Mouse (Mus musculus): Measurements from ENCODE around the gene Pgap2. TPM values are rescaled to one million over a fixed set of nuclear protein-coding genes. Genes with fewer than 3 reads are reported as not detected.

Gene Pgap2
- total and polyA plus RNA-seq, 3 experiments: 18.3 to 38.5 (median 23.7) TPM

DNA sequence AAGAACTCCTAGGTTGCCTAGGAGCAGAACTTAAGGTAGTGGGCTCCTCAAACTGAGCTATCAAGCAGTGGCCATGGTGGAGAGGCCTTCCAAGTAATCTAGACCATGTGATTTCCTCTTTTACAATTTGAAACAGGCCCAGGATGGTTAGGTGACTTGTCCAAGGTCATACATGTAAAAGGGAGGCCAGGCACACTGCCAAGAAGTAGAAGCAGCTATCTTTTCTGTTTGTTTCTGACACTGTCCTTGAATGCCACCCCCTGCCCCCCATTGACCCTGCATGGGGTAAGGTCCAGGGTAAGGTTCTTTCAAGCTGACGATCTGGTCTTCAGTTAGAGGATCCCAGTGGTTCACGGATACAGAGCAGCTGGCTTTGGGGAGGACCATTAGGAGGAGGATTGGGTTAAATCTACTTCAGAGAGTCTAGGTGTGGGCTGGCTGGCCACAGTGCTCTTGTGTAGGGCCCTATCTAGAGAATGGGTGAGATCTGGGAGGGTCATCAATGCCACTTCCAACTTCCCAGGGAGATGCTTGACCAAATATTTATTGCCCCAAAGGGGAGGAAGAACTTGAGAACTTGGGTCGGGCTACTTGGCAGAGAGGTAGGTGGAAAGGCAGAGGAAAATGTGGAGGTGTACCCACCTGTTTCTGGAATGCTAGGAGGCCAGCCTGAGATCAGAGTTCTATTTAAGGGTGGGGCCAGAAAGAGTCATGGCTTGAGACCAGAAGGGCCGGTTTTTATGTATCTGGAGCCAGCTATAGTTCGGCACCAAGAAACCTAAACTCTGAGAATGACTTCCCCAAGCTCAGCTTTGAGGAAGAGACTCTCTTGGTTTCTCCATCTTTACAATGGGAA lies 14.1 kb downstream of the Pgap2 start:
- dilution Hi-C loops (cut with MboI; ENCODE audit: extremely low pct_ligation_motif_present, extremely low pct_unique_long_range_greater_than_20kb, low sequenced_read_pairs): no loop called here
- no peaks in the 10 kb centered on the region for H3K27me3 ChIP-seq (replicated peaks)
- TF ChIP-seq ZKSCAN1 (IDR thresholded peaks at IDR 0.05; ENCODE audit: borderline replicate concordance, low read depth, low read length) (no peak), USF1 (IDR thresholded peaks at IDR 0.05; ENCODE audit: low read depth, low read length) (no peak), MYC (IDR thresholded peaks at IDR 0.05; ENCODE audit: low read depth, low read length) (no peak), MAFK (IDR thresholded peaks at IDR 0.05; ENCODE audit: insufficient replicate concordance, low read length) (no peak), RAD21 (IDR thresholded peaks at IDR 0.05; ENCODE audit: low read depth, low read length) (no peak), TBP (conservative IDR thresholded peaks at IDR 0.05; ENCODE audit: low read depth, low read length) (no peak), MEF2A (IDR thresholded peaks at IDR 0.05; ENCODE audit: borderline replicate concordance, low read depth, low read length) (no peak), CHD2 (IDR thresholded peaks at IDR 0.05; ENCODE audit: low read length) (no peak), GABPA (IDR thresholded peaks at IDR 0.05; ENCODE audit: insufficient replicate concordance, low read depth, low read length) (no peak), E2F4 (IDR thresholded peaks at IDR 0.05; ENCODE audit: insufficient replicate concordance, low read depth, low read length) (no peak), MAX (IDR thresholded peaks at IDR 0.05; ENCODE audit: low read length) (no peak), MAZ (IDR thresholded peaks at IDR 0.05; ENCODE audit: low read depth, low read length) (no peak), HCFC1 (IDR thresholded peaks at IDR 0.05; ENCODE audit: low read depth, low read length) (no peak)
- H3K79me2 ChIP-seq (replicated peaks; ENCODE audit: control insufficient read depth, extremely low read depth, insufficient read depth, poor library complexity, severe bottlenecking): no peaks in the 10 kb centered on the region
- DNase-seq (ENCODE audit: extremely low read depth): no peak
- H3K27ac ChIP-seq (ENCODE audit: insufficient read depth, low read depth): no peak overlapping the region
- no peaks in the 10 kb centered on the region for H3K9me3 ChIP-seq (replicated peaks; ENCODE audit: low read length)
- peaks cover 0 to 9% of the 10 kb centered on the region in 2 experiments; a peak in 2 of 4 replicates for H3K4me1 ChIP-seq (ENCODE audit: control insufficient read depth in 1 of 2, insufficient read depth in 2 of 2)
- peaks cover 0 to 25% of the 10 kb centered on the region in 2 experiments for H3K36me3 ChIP-seq (replicated peaks in 1 of 2; ENCODE audit: control insufficient read depth in 1 of 2, insufficient read depth in 1 of 2, low read length in 1 of 2)
- H3K4me3 ChIP-seq (replicated peaks in 1 of 3; ENCODE audit: low read depth in 2 of 3, low read length in 2 of 3, poor library complexity in 1 of 3): no peak overlapping the region
- no peak overlapping the region for H3K9ac ChIP-seq (ENCODE audit: insufficient read depth, low read depth)
- in situ Hi-C loops (cut with MboI; ENCODE audit: low pct_ligation_motif_present, low pct_unique_long_range_greater_than_20kb, low sequenced_read_pairs): no loop called here
- H3K4me2 ChIP-seq (ENCODE audit: insufficient read depth, low read depth, poor library complexity, severe bottlenecking): no peak overlapping the region

DNA sequence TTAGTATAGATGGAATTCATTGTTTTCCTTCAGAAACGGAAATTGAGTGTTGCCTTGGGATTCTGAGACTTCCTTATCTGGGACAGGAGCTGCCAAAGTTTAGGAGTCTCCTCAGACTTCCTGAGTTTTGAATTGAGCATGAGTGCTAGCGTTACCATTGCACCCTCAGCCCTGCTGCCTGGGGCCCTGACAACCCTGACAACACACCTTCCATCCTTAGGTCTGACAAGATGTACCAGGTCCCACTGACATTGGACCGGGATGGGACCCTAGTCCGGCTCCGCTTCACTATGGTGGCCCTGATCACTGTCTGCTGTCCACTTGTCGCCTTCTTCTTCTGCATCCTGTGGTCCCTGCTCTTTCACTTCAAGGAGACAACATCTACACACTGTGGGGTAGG lies 16.0 kb downstream of the Pgap2 start:
- Histone ChIP-seq H3K79me2 (replicated peaks; ENCODE audit: control insufficient read depth, extremely low read depth, insufficient read depth, poor library complexity, severe bottlenecking) (no peaks in the 10 kb centered on the region), H3K36me3 (replicated peaks in 1 of 2; ENCODE audit: control insufficient read depth in 1 of 2, insufficient read depth in 1 of 2, low read length in 1 of 2) (peaks cover 0 to 36% of the 10 kb centered on the region in 2 experiments), H3K4me2 (ENCODE audit: insufficient read depth, low read depth, poor library complexity, severe bottlenecking) (no peak overlapping the region), H3K4me1 (ENCODE audit: control insufficient read depth in 1 of 2, insufficient read depth in 2 of 2) (peaks cover 0 to 11% of the 10 kb centered on the region in 2 experiments; a peak in 2 of 4 replicates), H3K9me3 (replicated peaks; ENCODE audit: low read length) (no peaks in the 10 kb centered on the region), H3K9ac (ENCODE audit: insufficient read depth, low read depth) (no peak overlapping the region), H3K27me3 (replicated peaks) (no peaks in the 10 kb centered on the region), H3K4me3 (replicated peaks in 1 of 3; ENCODE audit: low read depth in 2 of 3, low read length in 2 of 3, poor library complexity in 1 of 3) (no peak overlapping the region), H3K27ac (ENCODE audit: insufficient read depth, low read depth) (no peak overlapping the region)
- DNase-seq (ENCODE audit: extremely low read depth): no peak
- TF ChIP-seq EP300 (IDR thresholded peaks at IDR 0.05; ENCODE audit: low read length): no peak
- dilution Hi-C loops (cut with MboI; ENCODE audit: extremely low pct_ligation_motif_present, extremely low pct_unique_long_range_greater_than_20kb, low sequenced_read_pairs) (no loop called here), in situ Hi-C loops (cut with MboI; ENCODE audit: low pct_ligation_motif_present, low pct_unique_long_range_greater_than_20kb, low sequenced_read_pairs) (no loop called here)
